Mouse (Mus musculus) retina, embryonic 14.5 days (tissue): ENCODE data around the gene Gm7951.
"Not testable (repeated sequence)": the region's sequence is repeated elsewhere in the genome, so short reads cannot be mapped to it uniquely, and the experiment has no call there.

Source experiments
- DNase-seq: peaks from one replicate; pipeline ENCODE4 v3.0.0-alpha.2; 2015; ENCODE audit warnings: low spot score

The Gm7951 gene

DNA sequence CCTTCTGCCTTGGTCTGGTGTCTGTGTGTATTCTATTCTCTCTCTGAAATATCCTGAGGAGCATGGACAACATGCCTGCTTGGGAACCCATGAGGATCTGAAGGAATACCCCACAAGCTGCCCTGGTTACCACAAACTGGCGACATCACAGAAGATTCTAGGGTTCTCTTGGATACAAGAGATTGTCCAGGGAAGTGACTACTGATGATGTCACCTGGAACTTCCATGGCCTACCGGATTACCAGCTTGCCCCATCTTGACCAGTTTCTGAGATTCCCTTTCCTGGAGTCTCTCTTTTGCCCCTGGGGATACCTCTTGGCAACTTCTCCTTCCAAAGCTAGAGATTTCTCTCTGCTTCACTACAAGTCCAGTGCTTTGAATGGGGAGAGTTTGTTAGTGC is at the start of gene Gm7951:
TSS of gene Gm7951 (minus strand) at position 101 of the 400 bp plus-strand sequence.
- not testable (repeated sequence) for DNase-seq

DNA sequence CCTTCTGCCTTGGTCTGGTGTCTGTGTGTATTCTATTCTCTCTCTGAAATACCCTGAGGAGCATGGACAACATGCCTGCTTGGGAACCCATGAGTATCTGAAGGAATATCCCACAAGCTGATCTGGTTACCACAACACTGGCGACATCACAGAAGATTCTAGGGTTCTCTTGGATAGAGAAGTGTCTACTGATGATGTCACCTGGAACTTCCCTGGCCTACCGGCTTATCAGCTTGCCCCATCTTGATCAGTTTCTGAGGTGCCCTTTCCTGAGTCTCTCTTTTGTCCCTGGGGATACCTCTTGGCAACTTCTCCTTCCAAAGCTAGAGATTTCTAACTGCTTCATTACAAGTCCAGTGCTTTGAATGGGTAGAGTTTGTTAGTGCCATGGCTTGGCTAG is 45.4 kb upstream of the Gm7951 start, which contains the start of gene Gm17027:
TSS of gene Gm17027 (minus strand) at position 101 of the 400 bp plus-strand sequence.
- not testable (repeated sequence) for DNase-seq

DNA sequence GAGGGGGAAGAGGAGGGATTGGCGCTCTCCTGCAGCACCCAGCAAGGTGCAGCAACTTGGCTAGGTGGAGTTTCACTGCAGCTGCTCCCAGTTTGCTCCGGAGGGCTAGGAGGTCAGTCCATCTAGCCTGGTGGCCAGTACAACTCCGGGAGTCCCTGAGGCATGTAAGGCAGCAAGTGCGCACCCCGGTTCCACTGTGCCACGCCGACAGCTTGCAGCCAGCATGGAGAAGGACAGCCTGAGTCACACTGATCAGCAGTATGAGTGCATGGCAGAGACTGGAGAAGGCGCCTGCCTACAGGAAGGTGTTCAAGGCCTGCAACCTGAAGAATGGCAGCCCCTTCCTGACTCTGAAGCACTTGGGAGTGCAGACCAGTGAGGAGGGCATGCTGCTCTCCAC is 17.4 kb upstream of the Gm7951 start:
- DNase-seq: not testable (repeated sequence)

DNA sequence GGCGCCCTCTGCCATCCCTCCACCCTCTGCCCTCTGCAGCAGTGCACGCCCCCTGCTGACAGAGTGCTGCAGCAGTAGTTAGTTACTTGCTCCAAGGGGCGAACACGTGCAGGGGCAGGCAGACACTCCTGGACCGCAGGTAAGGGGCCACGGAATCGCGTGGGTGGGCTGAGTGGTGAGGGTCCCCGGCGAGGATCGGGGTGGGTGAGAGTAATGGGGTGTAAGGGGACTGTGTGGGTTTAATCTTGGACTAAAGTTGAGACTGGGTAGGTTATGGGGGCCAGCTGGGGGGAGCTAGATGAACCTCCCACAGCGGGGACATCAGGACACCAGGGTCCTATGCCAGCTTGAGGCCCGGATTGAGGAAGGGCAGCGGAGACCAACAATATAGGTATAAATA is 16.6 kb upstream of the Gm7951 start:
- DNase-seq: not testable (repeated sequence)
